Mouse (Mus musculus) left cerebral cortex, postnatal 36 days (tissue): Measurements from ENCODE around the gene Sntn. TPM values are rescaled to one million over a fixed set of nuclear protein-coding genes. Genes with fewer than 3 reads are reported as not detected.

ENCODE experiments used
- DNase-seq, 2 experiments: peaks; one replicate each; pipeline ENCODE4 v3.0.0; 2021 to 2022; ENCODE audit warnings: low spot score in 2 of 2, mixed read lengths in 1 of 2
- intact Hi-C: fragments of 180-260 bp; cut with DNase I; formaldehyde crosslinking; loops from one replicate; pipeline ENCODE4 v1.15.1; 2025
- total RNA-seq, 2 experiments: library from RNA; stranded (reverse); gene quantifications; 2 replicates each; pipeline ENCODE4 v1.2.3; 2021

Sntn gene
- not detected for total RNA-seq

- intact Hi-C loops: no loop called here
- no peak for DNase-seq
These were observed at the start of gene Sntn for GRCm38 (mm10) chr14:13670576-13670975. Gene Sntn, plus strand, starts transcription at chr14:13670876.

GRCm38 (mm10) chr14:13649865-13650264, 20.8 kb upstream of the Sntn start:
- DNase-seq: no peak
- intact Hi-C loops: no loop called here

- intact Hi-C loops: no loop called here
- DNase-seq: no peak
These were observed 19.6 kb upstream of the Sntn start for GRCm38 (mm10) chr14:13651039-13651438.

- intact Hi-C loops: no loop called here
- no peak for DNase-seq
These were observed 19.0 kb upstream of the Sntn start for GRCm38 (mm10) chr14:13651541-13652298.

- DNase-seq: peak in 1 of 2 experiments; percentile 11
These were observed 16.0 kb downstream of the Sntn start for GRCm38 (mm10) chr14:13686716-13687115.

GRCm38 (mm10) chr14:13690426-13690825, 19.8 kb downstream of the Sntn start:
- DNase-seq: no peak
- intact Hi-C loops: no loop called here

More at GRCm38 (mm10) chr14:13686716-13687115, 16.0 kb downstream of the Sntn start:
- intact Hi-C loops: no loop called here

- no peak for DNase-seq
- intact Hi-C loops: no loop called here
These were observed 61.6 kb downstream of the Sntn start for GRCm38 (mm10) chr14:13732263-13732662.

Other genes with a start within 250 kb of the Sntn start
- gene Gm281, start 243.6 kb downstream of the Sntn start, total RNA-seq: not detected